In genomic region chr9:119402253-119403235, GRCm38 (mm10) we compare ENCODE assay signal across 8 mouse cellular contexts. TPM values are rescaled to one million over a fixed set of nuclear protein-coding genes. Genes with fewer than 3 reads are reported as not detected.
DNase-seq lines count a peak whose midpoint lies in the region; ATAC-seq and TF ChIP-seq lines count a peak whose summit lies in the region.

No protein-coding gene starts in this region.

- peak; percentile 74 for ATAC-seq in forebrain, embryonic 13.5 days
- ATAC-seq in lung, postnatal 0 days: peak; percentile 48

- peaks cover 2% of the 10 kb centered on the region for H3K36me3 ChIP-seq in ES-E14 (ENCODE audit: control insufficient read depth, insufficient read depth, low read length, poor library complexity, severe bottlenecking)
- H3K36me3 ChIP-seq in forebrain, embryonic 13.5 days (ENCODE audit: poor library complexity, severe bottlenecking): peaks cover 12% of the 10 kb centered on the region
- no peaks in the 10 kb centered on the region for H3K36me3 ChIP-seq in lung, postnatal 0 days (ENCODE audit: insufficient read depth, low read length)

- TF ChIP-seq EP300 in lung, postnatal 0 days (IDR thresholded peaks at IDR 0.05): no peak

- peak overlapping the region; percentile 87 for H3K4me2 ChIP-seq in forebrain, embryonic 13.5 days
- peak overlapping the region; percentile 98 for H3K4me2 ChIP-seq in lung, postnatal 0 days (replicated peaks; ENCODE audit: low read depth, low read length)

- peak overlapping the region; percentile 98 for H3K9ac ChIP-seq in ES-E14 (ENCODE audit: insufficient read depth, low read depth, low read length, poor library complexity, severe bottlenecking)
- peak overlapping the region; percentile 100 for H3K9ac ChIP-seq in forebrain, embryonic 13.5 days
- H3K9ac ChIP-seq in lung, postnatal 0 days (replicated peaks; ENCODE audit: low read depth): peak overlapping the region; percentile 96

- H3K9me3 ChIP-seq in ES-E14 (ENCODE audit: control insufficient read depth, insufficient read depth, low read depth, low read length): no peaks in the 10 kb centered on the region
- H3K9me3 ChIP-seq in forebrain, embryonic 13.5 days (replicated peaks): no peaks in the 10 kb centered on the region
- no peaks in the 10 kb centered on the region for H3K9me3 ChIP-seq in lung, postnatal 0 days (ENCODE audit: low read length)

- intact Hi-C loops in heart, postnatal 25 days (cut with DNase I): loop anchor here (2.0 to 5.0 kb wide), 2 partner anchors 26 to 310 kb away; partner anchors contain the start of gene Plcd1

- no peaks in the 10 kb centered on the region for H3K27me3 ChIP-seq in forebrain, embryonic 13.5 days
- no peaks in the 10 kb centered on the region for H3K27me3 ChIP-seq in lung, postnatal 0 days (replicated peaks; ENCODE audit: insufficient read depth, low read length)

- WGBS in forebrain, embryonic 13.5 days: under 1% methylated on average over 89 of the region's 127 CpGs
- under 1% methylated on average over 76 of the region's 127 CpGs for WGBS in lung, postnatal 0 days

- peaks cover 4 to 12% of the 10 kb centered on the region in 2 experiments; a peak in 3 of 4 replicates for H3K4me1 ChIP-seq in ES-E14 (ENCODE audit: control insufficient read depth in 2 of 2, insufficient read depth in 2 of 2, low read length in 2 of 2, poor library complexity in 1 of 2)
- no peaks in the 10 kb centered on the region; the same call in 1 of the 2 replicates for H3K4me1 ChIP-seq in brown adipose tissue, adult 24 weeks (ENCODE audit: control insufficient read depth, insufficient read depth, insufficient read length, low read length)
- H3K4me1 ChIP-seq in forebrain, embryonic 13.5 days: peaks cover 39% of the 10 kb centered on the region
- peaks cover 8% of the 10 kb centered on the region; the same call in 1 of the 2 replicates for H3K4me1 ChIP-seq in lung, postnatal 0 days (ENCODE audit: insufficient read depth, low read depth, low read length)

- H3K4me3 ChIP-seq in ES-E14 (ENCODE audit: insufficient read depth in 1 of 2, low read depth in 1 of 2, low read length in 2 of 2, poor library complexity in 1 of 2, severe bottlenecking in 1 of 2): peak overlapping the region; percentile 90 to 97
- peak overlapping the region; percentile 98 for H3K4me3 ChIP-seq in brown adipose tissue, adult 24 weeks (ENCODE audit: insufficient read depth, low read depth, low read length)
- peak overlapping the region; percentile 98 for H3K4me3 ChIP-seq in forebrain, embryonic 13.5 days
- H3K4me3 ChIP-seq in lung, postnatal 0 days (ENCODE audit: low read depth, low read length): peak overlapping the region; percentile 98

- H3K27ac ChIP-seq in ES-E14 (ENCODE audit: insufficient read depth, low read depth, low read length, poor library complexity, severe bottlenecking): peak overlapping the region; percentile 82
- H3K27ac ChIP-seq in brown adipose tissue, adult 24 weeks (replicated peaks; ENCODE audit: low read depth, low read length): peak overlapping the region; percentile 86
- H3K27ac ChIP-seq in forebrain, embryonic 13.5 days: peak overlapping the region; percentile 100
- peak overlapping the region; percentile 99 for H3K27ac ChIP-seq in lung, postnatal 0 days (ENCODE audit: low read length)

- no peak for DNase-seq in ES-E14 (ENCODE audit: low read depth, low spot score)
- DNase-seq in heart, postnatal 25 days (ENCODE audit: low spot score): peak; percentile 26
- DNase-seq in layer of hippocampus, adult 9-11 months: peak; percentile 47
- peak; percentile 64 for DNase-seq in lung, postnatal 0 days (ENCODE audit: low spot score)
- DNase-seq in retina, embryonic 14.5 days (ENCODE audit: low spot score): peak; percentile 60
- DNase-seq in yolk sac, embryonic 10.5 days (ENCODE audit: low spot score): peak; percentile 50

- in situ Hi-C loops in ES-E14 (cut with MboI; ENCODE audit: low sequenced_read_pairs in 2 of 2, unreplicated experiment in 2 of 2): no loop called here

- no peak for TF ChIP-seq CTCF in lung, postnatal 0 days (IDR thresholded peaks at IDR 0.05)

TF ChIP-seq in ES-E14, 5 proteins besides CTCF, POLR2A, EP300 and RAD21:
- TF ChIP-seq HCFC1 (IDR thresholded peaks at IDR 0.05; ENCODE audit: borderline replicate concordance, insufficient read depth, low read length) (no peak), MAFK (IDR thresholded peaks at IDR 0.05; ENCODE audit: insufficient read depth, low read depth, low read length) (no peak), ZC3H11A (IDR thresholded peaks at IDR 0.05; ENCODE audit: borderline replicate concordance, low read depth, low read length) (no peak), ZNF384 (IDR thresholded peaks at IDR 0.05; ENCODE audit: low read depth, low read length) (no peak), CHD2 (IDR thresholded peaks at IDR 0.05; ENCODE audit: low read depth, low read length) (no peak)

RNA-seq across cellular contexts. Expression of gene Acvr2b, which starts 0.6 kb away (rescaled TPM):
- 29.8 and 57.1 TPM in 2 replicates for total RNA-seq in ES-E14 (2012; rRNA removed)
- polyA plus RNA-seq in brown adipose tissue, adult 24 weeks (2012; ENCODE audit: insufficient read depth, insufficient read length, missing spikeins): 1.8 and 5.3 TPM in 2 replicates
- polyA plus RNA-seq in forebrain, embryonic 13.5 days (2015; fragmentation: Nextera tagmentation; extraction: Ambion mirVana): 48.1 and 54.7 TPM in 2 replicates
- 1 to 10 TPM; 5.8 to 6.5 TPM for total RNA-seq in heart, postnatal 25 days (2021)
- 15.6 TPM in 2 replicates for polyA plus RNA-seq in lung, postnatal 0 days (2015; fragmentation: Nextera tagmentation; extraction: Ambion mirVana)

RNA-seq across cellular contexts. Expression of gene Slc22a14, which starts 37.2 kb away (rescaled TPM):
- 0.45 and 1.1 TPM in 2 replicates for total RNA-seq in ES-E14 (2012; rRNA removed)
- not detected in 2 replicates for polyA plus RNA-seq in brown adipose tissue, adult 24 weeks (2012; ENCODE audit: insufficient read depth, insufficient read length, missing spikeins)
- not detected in 2 replicates for polyA plus RNA-seq in forebrain, embryonic 13.5 days (2015; fragmentation: Nextera tagmentation; extraction: Ambion mirVana)
- total RNA-seq in heart, postnatal 25 days (2021): under 1 TPM in 1 of 2 experiments, not detected in 1; 0.17 TPM
- polyA plus RNA-seq in lung, postnatal 0 days (2015; fragmentation: Nextera tagmentation; extraction: Ambion mirVana): 0.17 TPM in 1 of 2 replicates, not detected in the other

RNA-seq across cellular contexts. Expression of gene Exog, which starts 42.2 kb away (rescaled TPM):
- total RNA-seq in ES-E14 (2012; rRNA removed): 9.3 and 11.9 TPM in 2 replicates
- polyA plus RNA-seq in brown adipose tissue, adult 24 weeks (2012; ENCODE audit: insufficient read depth, insufficient read length, missing spikeins): 2.1 and 2.7 TPM in 2 replicates
- 46.3 and 52.6 TPM in 2 replicates for polyA plus RNA-seq in forebrain, embryonic 13.5 days (2015; fragmentation: Nextera tagmentation; extraction: Ambion mirVana)
- 1 to 10 TPM; 2.4 to 2.5 TPM for total RNA-seq in heart, postnatal 25 days (2021)
- polyA plus RNA-seq in lung, postnatal 0 days (2015; fragmentation: Nextera tagmentation; extraction: Ambion mirVana): 6.9 and 7.4 TPM in 2 replicates

RNA-seq across cellular contexts. Expression of gene Xylb, which starts 45.4 kb away (rescaled TPM):
- 3.7 and 6.7 TPM in 2 replicates for total RNA-seq in ES-E14 (2012; rRNA removed)
- polyA plus RNA-seq in brown adipose tissue, adult 24 weeks (2012; ENCODE audit: insufficient read depth, insufficient read length, missing spikeins): 1.2 and 1.7 TPM in 2 replicates
- polyA plus RNA-seq in forebrain, embryonic 13.5 days (2015; fragmentation: Nextera tagmentation; extraction: Ambion mirVana): 5.7 and 6.2 TPM in 2 replicates
- total RNA-seq in heart, postnatal 25 days (2021): under 1 TPM; 0.16 to 0.42 TPM
- polyA plus RNA-seq in lung, postnatal 0 days (2015; fragmentation: Nextera tagmentation; extraction: Ambion mirVana): 2.0 and 2.2 TPM in 2 replicates
